Mouse (Mus musculus) embryonic facial prominence, embryonic 12.5 days (tissue): ENCODE measurements around the gene Vmn1r217. TPM values are rescaled to one million over a fixed set of nuclear protein-coding genes. Genes with fewer than 3 reads are reported as not detected.
"Not testable (repeated sequence)": the region's sequence is repeated elsewhere in the genome, so short reads cannot be mapped to it uniquely, and the experiment has no call there.

Experiments
- ATAC-seq: fragments of 200-750 bp; cut with Nextera tagmentation; 2 replicates; pipeline ENCODE4 v1.8.0; 2017; ENCODE audit not compliant: insufficient number of reproducible peaks, insufficient read depth, low FRiP score, low TSS enrichment
- H3K27ac ChIP-seq: fragments of 300-500 bp; sonication (generic); 2 replicates; pipeline ENCODE4 v1.5.1; 2016; ENCODE audit warnings: mild to moderate bottlenecking
- H3K27me3 ChIP-seq: fragments of 300-500 bp; sonication (generic); 2 replicates; pipeline ENCODE4 v1.6.1; 2016; ENCODE audit warnings: mild to moderate bottlenecking, moderate library complexity
- H3K36me3 ChIP-seq: fragments of 300-500 bp; sonication (generic); 2 replicates; pipeline ENCODE4 v1.6.1; 2016; ENCODE audit warnings: mild to moderate bottlenecking
- H3K4me1 ChIP-seq: fragments of 300-500 bp; sonication (generic); 2 replicates; pipeline ENCODE4 v1.6.1; 2016
- H3K4me2 ChIP-seq: fragments of 300-500 bp; sonication (generic); replicated peaks from 2 replicates; pipeline ENCODE4 v1.6.1; 2016; ENCODE audit warnings: mild to moderate bottlenecking, moderate library complexity
- H3K4me3 ChIP-seq: fragments of 300-500 bp; sonication (generic); 2 replicates; pipeline ENCODE4 v1.5.1; 2016; ENCODE audit warnings: mild to moderate bottlenecking
- H3K9ac ChIP-seq: fragments of 300-500 bp; sonication (generic); 2 replicates; pipeline ENCODE4 v1.6.1; 2016; ENCODE audit warnings: mild to moderate bottlenecking, moderate library complexity
- H3K9me3 ChIP-seq: fragments of 300-500 bp; sonication (generic); 2 replicates; pipeline ENCODE4 v1.6.1; 2016; ENCODE audit warnings: mild to moderate bottlenecking, moderate library complexity
- WGBS: fragments of 180-500 bp; shearing (Covaris S2); methylation state at CpG from one replicate; pipeline ENCODE4 v1.1.7; 2016; 5-methylcytosine and 5-hydroxymethylcytosine counted together
- polyA plus RNA-seq: library from polyadenylated mRNA; unstranded; fragments of >200 nt; fragmentation: Nextera tagmentation; extraction: Ambion mirVana; gene quantifications from 2 replicates; pipeline ENCODE4 v1.2.1, GENCODE M21; 2016

The Vmn1r217 gene
- polyA plus RNA-seq, result not detected in 2 replicates

DNA sequence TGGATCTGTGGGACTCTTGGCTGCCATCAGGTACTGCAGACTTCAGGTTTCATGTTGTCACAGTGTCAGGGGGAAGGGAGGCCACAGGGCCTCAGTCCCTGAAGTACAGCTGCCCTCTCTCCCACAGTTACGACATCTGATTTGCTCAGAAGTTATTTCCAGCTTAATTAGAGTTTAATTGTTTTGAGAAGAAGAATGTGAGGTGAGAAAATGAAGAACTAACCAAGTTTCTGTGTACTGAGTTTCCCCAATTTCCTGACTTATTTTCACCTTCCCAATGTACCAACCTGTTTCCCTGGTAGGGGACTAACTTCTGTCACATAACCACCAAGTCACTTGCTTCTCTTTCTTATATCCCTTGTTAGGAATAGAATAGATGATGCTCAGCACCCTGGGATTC, at the start of gene Vmn1r217:
Gene Vmn1r217, minus strand, starts transcription at position 101 of the 400 bp plus-strand sequence.
- H3K4me1 ChIP-seq, H3K27ac ChIP-seq, H3K36me3 ChIP-seq, H3K9me3 ChIP-seq, H3K27me3 ChIP-seq, H3K9ac ChIP-seq, H3K4me3 ChIP-seq, ATAC-seq, H3K4me2 ChIP-seq: not testable (repeated sequence)
- 64% methylated on average over 1 of the region's 1 CpGs for WGBS

DNA sequence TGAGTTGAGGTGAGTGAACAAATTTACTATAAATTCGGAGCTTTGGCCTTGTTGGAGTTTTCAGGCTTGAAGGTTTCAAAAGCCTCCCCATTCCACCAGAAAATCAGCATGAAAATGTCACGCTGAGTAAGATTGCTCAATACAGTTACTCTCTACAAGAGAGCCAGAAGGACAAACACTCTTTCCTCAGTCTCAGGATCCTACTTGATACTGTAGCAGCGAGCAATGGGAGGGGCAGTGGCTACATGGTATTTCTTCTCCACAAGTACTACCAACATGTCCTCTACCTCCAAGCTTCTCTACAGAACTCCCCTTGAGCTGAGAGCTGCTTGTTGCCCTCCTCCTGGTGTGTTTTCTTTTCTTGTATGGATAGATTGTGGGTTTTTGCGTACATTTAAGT, 48.4 kb upstream of the Vmn1r217 start:
- H3K36me3 ChIP-seq, ATAC-seq, H3K27me3 ChIP-seq, H3K27ac ChIP-seq, H3K9ac ChIP-seq, H3K4me2 ChIP-seq, H3K4me3 ChIP-seq, H3K4me1 ChIP-seq, H3K9me3 ChIP-seq: not testable (repeated sequence)
- WGBS, result 86% methylated on average over 4 of the region's 4 CpGs

DNA sequence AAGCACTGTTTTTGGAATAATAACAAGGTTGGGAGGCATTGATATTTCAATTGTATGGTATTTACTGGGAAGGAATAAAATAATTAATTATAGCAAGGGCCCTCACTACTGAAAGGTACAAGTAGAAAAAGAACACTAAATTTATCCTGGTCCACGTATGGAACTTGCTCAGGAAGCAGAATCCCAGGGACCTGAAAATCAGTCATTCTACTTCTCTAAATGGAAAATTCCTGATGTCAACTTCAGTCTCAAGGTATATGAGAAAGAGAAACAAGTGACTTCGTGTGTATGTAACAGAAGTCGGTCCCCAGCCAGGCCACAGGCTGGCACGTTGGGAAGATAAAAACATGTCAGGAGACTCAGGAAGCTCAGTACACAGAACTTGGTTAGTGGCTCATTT, 41.0 kb upstream of the Vmn1r217 start, which contains the start of gene Vmn1r219:
Gene Vmn1r219, plus strand, starts transcription at position 301 of the 400 bp plus-strand sequence.
- Histone ChIP-seq H3K27ac (no peak within 1 kb of the TSS), H3K9ac (no peak within 1 kb of the TSS), H3K36me3 (no peaks in the 10 kb centered on the region), H3K4me1 (no peaks in the 10 kb centered on the region), H3K4me3 (no peak within 1 kb of the TSS), H3K4me2 (no peak within 1 kb of the TSS), H3K27me3 (no peaks in the 10 kb centered on the region), H3K9me3 (no peaks in the 10 kb centered on the region)
- WGBS, result 80% methylated on average over 4 of the region's 4 CpGs
- no peak for ATAC-seq

GRCm38 (mm10) chr13:23157848-23158247, 39.8 kb upstream of the Vmn1r217 start:
- 69% methylated on average over 3 of the region's 3 CpGs for WGBS
- no peaks in the 10 kb centered on the region for H3K9me3 ChIP-seq
- H3K27ac ChIP-seq, result no peak overlapping the region
- no peak overlapping the region for H3K4me2 ChIP-seq
- H3K4me1 ChIP-seq, result no peaks in the 10 kb centered on the region
- no peak overlapping the region for H3K9ac ChIP-seq
- no peaks in the 10 kb centered on the region for H3K27me3 ChIP-seq
- no peaks in the 10 kb centered on the region for H3K36me3 ChIP-seq
- ATAC-seq, result no peak
- H3K4me3 ChIP-seq, result no peak overlapping the region

DNA sequence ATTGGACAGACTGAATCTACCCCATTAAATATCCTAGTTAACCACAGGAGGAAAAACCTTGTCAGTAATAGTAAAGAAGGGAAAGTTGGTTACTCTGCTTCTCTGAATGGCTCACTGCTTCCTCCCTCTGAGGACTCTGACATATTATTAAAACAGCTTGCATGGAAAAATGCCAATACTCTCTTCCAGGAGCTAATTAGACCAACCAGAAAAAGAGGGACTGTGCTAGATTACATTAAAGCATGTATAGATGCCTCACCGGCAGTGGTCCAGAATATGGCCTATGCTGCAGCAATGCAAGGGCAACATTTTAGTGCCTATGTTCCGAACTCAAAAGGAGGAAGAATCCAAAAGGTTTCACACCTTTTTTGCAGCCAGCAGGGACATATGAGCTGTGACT, 20.9 kb upstream of the Vmn1r217 start:
- H3K4me1 ChIP-seq, result no peaks in the 10 kb centered on the region
- 92% methylated on average over 2 of the region's 2 CpGs for WGBS
- no peak overlapping the region for H3K4me2 ChIP-seq
- H3K27me3 ChIP-seq, result no peaks in the 10 kb centered on the region
- H3K36me3 ChIP-seq, result no peaks in the 10 kb centered on the region
- no peak for ATAC-seq
- no peaks in the 10 kb centered on the region for H3K9me3 ChIP-seq
- no peak overlapping the region for H3K9ac ChIP-seq
- H3K4me3 ChIP-seq, result no peak overlapping the region
- no peak overlapping the region for H3K27ac ChIP-seq

GRCm38 (mm10) chr13:23133501-23133900, 15.5 kb upstream of the Vmn1r217 start:
- WGBS, result 58% methylated on average over 1 of the region's 1 CpGs
- Histone ChIP-seq H3K4me1 (no peaks in the 10 kb centered on the region), H3K27me3 (no peaks in the 10 kb centered on the region), H3K4me3 (no peak overlapping the region), H3K9ac (no peak overlapping the region), H3K36me3 (no peaks in the 10 kb centered on the region), H3K27ac (no peak overlapping the region), H3K9me3 (no peaks in the 10 kb centered on the region), H3K4me2 (no peak overlapping the region)
- no peak for ATAC-seq

GRCm38 (mm10) chr13:23133099-23133498, 15.1 kb upstream of the Vmn1r217 start, which contains the start of gene Vmn1r218:
Gene Vmn1r218 (plus strand): TSS chr13:23133155.
- H3K27me3 ChIP-seq, result no peaks in the 10 kb centered on the region
- no peak within 1 kb of the TSS for H3K4me3 ChIP-seq
- no peak for ATAC-seq
- WGBS, result 62% methylated on average over 3 of the region's 3 CpGs
- no peak within 1 kb of the TSS for H3K27ac ChIP-seq
- H3K4me1 ChIP-seq, result no peaks in the 10 kb centered on the region
- no peaks in the 10 kb centered on the region for H3K36me3 ChIP-seq
- no peaks in the 10 kb centered on the region for H3K9me3 ChIP-seq
- no peak within 1 kb of the TSS for H3K9ac ChIP-seq
- H3K4me2 ChIP-seq, result no peak within 1 kb of the TSS

GRCm38 (mm10) chr13:23120611-23121010, 2.6 kb upstream of the Vmn1r217 start:
- no peak overlapping the region for H3K4me3 ChIP-seq
- no peak overlapping the region for H3K27ac ChIP-seq
- H3K9ac ChIP-seq, result no peak overlapping the region
- no peaks in the 10 kb centered on the region for H3K36me3 ChIP-seq
- H3K4me1 ChIP-seq, result no peaks in the 10 kb centered on the region
- ATAC-seq, result no peak
- H3K4me2 ChIP-seq, result no peak overlapping the region
- no peaks in the 10 kb centered on the region for H3K27me3 ChIP-seq
- no peaks in the 10 kb centered on the region for H3K9me3 ChIP-seq
- 86% methylated on average over 2 of the region's 2 CpGs for WGBS

- 89% methylated on average over 4 of the region's 4 CpGs for WGBS
- no peaks in the 10 kb centered on the region for H3K9me3 ChIP-seq
- H3K36me3 ChIP-seq, result no peaks in the 10 kb centered on the region
- H3K27ac ChIP-seq, result no peak overlapping the region
- no peak overlapping the region for H3K9ac ChIP-seq
- no peak overlapping the region for H3K4me3 ChIP-seq
- no peaks in the 10 kb centered on the region for H3K4me1 ChIP-seq
- no peaks in the 10 kb centered on the region for H3K27me3 ChIP-seq
- no peak for ATAC-seq
- H3K4me2 ChIP-seq, result no peak overlapping the region
These were observed 23.6 kb downstream of the Vmn1r217 start for GRCm38 (mm10) chr13:23094386-23094785.

- H3K27me3 ChIP-seq, result no peaks in the 10 kb centered on the region
- no peak overlapping the region for H3K27ac ChIP-seq
- H3K36me3 ChIP-seq, result no peaks in the 10 kb centered on the region
- no peak overlapping the region for H3K4me3 ChIP-seq
- ATAC-seq, result no peak
- no peak overlapping the region for H3K4me2 ChIP-seq
- no peaks in the 10 kb centered on the region for H3K9me3 ChIP-seq
- H3K9ac ChIP-seq, result no peak overlapping the region
- no peaks in the 10 kb centered on the region for H3K4me1 ChIP-seq
- 77% methylated on average over 2 of the region's 2 CpGs for WGBS
These were observed 48.7 kb downstream of the Vmn1r217 start for GRCm38 (mm10) chr13:23069312-23069711.

DNA sequence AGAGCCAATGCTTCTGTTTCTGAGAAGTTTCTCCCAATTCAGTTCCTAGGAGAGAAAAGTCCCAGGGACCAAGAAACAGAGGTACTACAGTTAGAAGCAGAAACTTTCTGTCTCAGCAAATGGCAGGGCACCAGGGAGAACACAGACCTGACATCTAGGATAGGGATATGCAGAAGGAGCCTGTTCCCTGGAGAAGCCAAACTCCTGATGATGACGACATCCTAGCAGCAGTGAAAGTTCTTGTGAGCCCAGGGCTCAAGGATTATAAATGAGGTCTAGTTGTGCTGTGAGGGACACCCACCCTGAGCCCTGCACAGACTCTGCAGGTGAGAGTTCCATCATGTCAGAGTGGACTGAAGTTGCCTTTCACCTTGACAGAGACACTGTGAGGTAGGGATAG, 50.3 kb downstream of the Vmn1r217 start, which contains the start of gene Vmn1r215:
Gene Vmn1r215, plus strand, starts transcription at position 301 of the 400 bp plus-strand sequence.
- Histone ChIP-seq H3K4me1 (no peaks in the 10 kb centered on the region), H3K36me3 (no peaks in the 10 kb centered on the region), H3K9me3 (no peaks in the 10 kb centered on the region), H3K27me3 (no peaks in the 10 kb centered on the region), H3K9ac (no peak within 1 kb of the TSS), H3K27ac (no peak within 1 kb of the TSS), H3K4me3 (no peak within 1 kb of the TSS), H3K4me2 (no peak within 1 kb of the TSS)
- 73% methylated on average over 1 of the region's 1 CpGs for WGBS
- no peak for ATAC-seq

DNA sequence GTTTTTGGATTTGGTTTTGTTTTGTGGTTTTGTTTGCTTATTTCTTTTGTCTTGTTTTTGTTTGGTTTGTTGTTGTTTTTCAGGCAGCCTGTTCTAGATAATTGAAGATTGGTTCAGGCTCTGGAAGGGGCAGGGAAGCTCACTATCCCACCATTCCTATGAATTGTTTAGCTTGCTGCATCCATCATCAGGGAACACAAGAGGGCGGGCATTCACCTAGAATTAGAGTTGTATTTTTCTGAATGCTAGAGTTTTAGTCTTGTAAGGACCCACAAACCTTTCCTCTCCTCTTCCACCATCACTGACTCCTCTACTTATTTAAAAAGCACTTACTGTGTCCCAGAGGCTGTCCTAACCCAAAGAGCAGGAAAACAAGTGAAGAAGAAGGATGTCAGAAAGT, 60.2 kb downstream of the Vmn1r217 start:
- WGBS, result 36% methylated on average over 1 of the region's 1 CpGs
- no peaks in the 10 kb centered on the region for H3K36me3 ChIP-seq

More for the DNA sequence above, 60.2 kb downstream of the Vmn1r217 start:
- H3K27me3 ChIP-seq, result no peaks in the 10 kb centered on the region
- no peak overlapping the region for H3K4me3 ChIP-seq
- no peak overlapping the region for H3K4me2 ChIP-seq
- H3K27ac ChIP-seq, result no peak overlapping the region
- H3K4me1 ChIP-seq, result no peaks in the 10 kb centered on the region
- no peak overlapping the region for H3K9ac ChIP-seq
- H3K9me3 ChIP-seq, result no peaks in the 10 kb centered on the region
- no peak for ATAC-seq
